Mouse (Mus musculus) MEL (cell line): ENCODE measurements around the gene Atp1a1. TPM values are rescaled to one million over a fixed set of nuclear protein-coding genes. Genes with fewer than 3 reads are reported as not detected.

Experiments
- DNase-seq: peaks from one replicate; pipeline ENCODE4 v3.0.0; 2011; ENCODE audit warnings: low read depth, low spot score
- H3K27ac ChIP-seq: 2 replicates; pipeline ENCODE4 v1.5.1; 2012; ENCODE audit warnings: low read depth, mild to moderate bottlenecking, control low read depth, low read length, moderate library complexity; ENCODE audit not compliant: control insufficient read depth
- H3K27me3 ChIP-seq, 2 experiments: fragments of 150-350 bp in 1 of 2; sonication (generic) in 1 of 2; 2 replicates each; pipeline ENCODE4 v1.6.1; 2012; ENCODE audit warnings: low read length in 2 of 2, mild to moderate bottlenecking in 2 of 2, improper control_type of control experiment in 1 of 2, moderate library complexity in 1 of 2; ENCODE audit not compliant: insufficient read depth in 2 of 2, control insufficient read depth in 1 of 2
- H3K36me3 ChIP-seq, 2 experiments: 2 replicates each; pipeline ENCODE4 v1.6.1; 2012 to 2014; ENCODE audit warnings: low read length in 2 of 2, improper control_type of control experiment in 1 of 2, inconsistent platforms in 1 of 2, mild to moderate bottlenecking in 1 of 2; ENCODE audit not compliant: insufficient read depth in 2 of 2, control insufficient read depth in 1 of 2
- H3K4me1 ChIP-seq, 2 experiments: fragments of 150-350 bp in 1 of 2; sonication (generic) in 1 of 2; 2 replicates each; pipeline ENCODE4 v1.6.1; 2012; ENCODE audit warnings: low read length in 2 of 2, improper control_type of control experiment in 1 of 2, mild to moderate bottlenecking in 1 of 2; ENCODE audit not compliant: insufficient read depth in 2 of 2, control insufficient read depth in 1 of 2
- H3K4me3 ChIP-seq, 2 experiments: fragments of 150-350 bp in 1 of 2; sonication (generic) in 1 of 2; 2 replicates each; pipeline ENCODE4 v1.5.1; 2012; ENCODE audit warnings: low read depth in 2 of 2, low read length in 2 of 2, mild to moderate bottlenecking in 2 of 2, moderate library complexity in 2 of 2, control low read depth in 1 of 2, improper control_type of control experiment in 1 of 2; ENCODE audit not compliant: control insufficient read depth in 1 of 2, insufficient read depth in 1 of 2
- H3K79me2 ChIP-seq: 2 replicates; pipeline ENCODE4 v1.6.1; 2012; ENCODE audit warnings: mild to moderate bottlenecking, low read length, moderate library complexity; ENCODE audit not compliant: control insufficient read depth, poor library complexity, insufficient read depth
- H3K9ac ChIP-seq: 2 replicates; pipeline ENCODE4 v1.6.1; 2012; ENCODE audit warnings: low read depth, mild to moderate bottlenecking, control low read depth, low read length, moderate library complexity; ENCODE audit not compliant: control insufficient read depth, poor library complexity, severe bottlenecking
- H3K9me3 ChIP-seq: fragments of 150-350 bp; sonication (generic); replicated peaks from 2 replicates; pipeline ENCODE4 v1.6.1; 2012; ENCODE audit warnings: mild to moderate bottlenecking, low read length, improper control_type of control experiment, moderate library complexity; ENCODE audit not compliant: insufficient read depth
- BHLHE40 ChIP-seq: IDR thresholded peaks from 2 replicates; pipeline ENCODE4 v1.6.1; 2012; ENCODE audit warnings: low read depth, mild to moderate bottlenecking, inconsistent platforms, low read length, improper control_type of control experiment, borderline replicate concordance
- CTCF ChIP-seq, 3 experiments: IDR thresholded peaks in 2 of 3; conservative IDR thresholded peaks in 1 of 3; 2 replicates each; pipeline ENCODE4 v1.5.1; 2011 to 2012; ENCODE audit warnings: low read length in 3 of 3, low read depth in 2 of 3, mild to moderate bottlenecking in 2 of 3, improper control_type of control experiment in 1 of 3, inconsistent platforms in 1 of 3, mixed read lengths in 1 of 3, moderate library complexity in 1 of 3; ENCODE audit not compliant: control insufficient read depth in 1 of 3, insufficient read depth in 1 of 3, poor library complexity in 1 of 3, severe bottlenecking in 1 of 3
- ELF1 ChIP-seq: IDR thresholded peaks from 2 replicates; pipeline ENCODE4 v1.6.1; 2014; ENCODE audit warnings: low read depth, mild to moderate bottlenecking, inconsistent platforms, low read length, improper control_type of control experiment, moderate library complexity
- EP300 ChIP-seq, 2 experiments: IDR thresholded peaks; 2 replicates each; pipeline ENCODE4 v1.6.1; 2011; ENCODE audit warnings: improper control_type of control experiment in 2 of 2, low read length in 2 of 2, low read depth in 1 of 2, mild to moderate bottlenecking in 1 of 2
- GABPA ChIP-seq: IDR thresholded peaks from 2 replicates; pipeline ENCODE4 v1.6.1; 2012; ENCODE audit warnings: low read depth, mild to moderate bottlenecking, inconsistent platforms, low read length, improper control_type of control experiment, moderate library complexity
- HCFC1 ChIP-seq: IDR thresholded peaks from 2 replicates; pipeline ENCODE4 v1.6.1; 2012; ENCODE audit warnings: low read depth, mild to moderate bottlenecking, inconsistent platforms, low read length, improper control_type of control experiment, moderate library complexity
- MAX ChIP-seq: IDR thresholded peaks from 2 replicates; pipeline ENCODE4 v1.6.1; 2011; ENCODE audit warnings: low read length, improper control_type of control experiment
- MEF2A ChIP-seq: IDR thresholded peaks from 2 replicates; pipeline ENCODE4 v1.6.1; 2014; ENCODE audit warnings: low read depth, mild to moderate bottlenecking, inconsistent platforms, low read length, improper control_type of control experiment; ENCODE audit not compliant: poor library complexity, insufficient replicate concordance, severe bottlenecking; ENCODE audit errors: extremely low read depth
- MXI1 ChIP-seq: IDR thresholded peaks from 2 replicates; pipeline ENCODE4 v1.6.1; 2011; ENCODE audit warnings: mild to moderate bottlenecking, low read depth, low read length, improper control_type of control experiment
- MYC ChIP-seq: IDR thresholded peaks from 2 replicates; pipeline ENCODE4 v1.6.1; 2011; ENCODE audit warnings: low read depth, mild to moderate bottlenecking, low read length, improper control_type of control experiment, moderate library complexity
- NELFE ChIP-seq: IDR thresholded peaks from 2 replicates; pipeline ENCODE4 v1.6.1; 2011; ENCODE audit warnings: low read depth, low read length, improper control_type of control experiment
- NRF1 ChIP-seq: IDR thresholded peaks from 2 replicates; pipeline ENCODE4 v1.6.1; 2014; ENCODE audit warnings: low read depth, mild to moderate bottlenecking, inconsistent platforms, low read length, improper control_type of control experiment, moderate library complexity; ENCODE audit not compliant: poor library complexity, insufficient read depth, severe bottlenecking
- POLR2A ChIP-seq, 2 experiments: IDR thresholded peaks; 2 replicates each; pipeline ENCODE4 v1.6.1; 2011 to 2012; ENCODE audit warnings: low read length in 2 of 2, mild to moderate bottlenecking in 2 of 2, control low read depth in 1 of 2, improper control_type of control experiment in 1 of 2, low read depth in 1 of 2, moderate library complexity in 1 of 2; ENCODE audit not compliant: control insufficient read depth in 1 of 2, insufficient read depth in 1 of 2, poor library complexity in 1 of 2
- POLR2AphosphoS2 ChIP-seq: IDR thresholded peaks from 2 replicates; pipeline ENCODE4 v1.6.1; 2011; ENCODE audit warnings: low read length, improper control_type of control experiment
- RCOR1 ChIP-seq: IDR thresholded peaks from 2 replicates; pipeline ENCODE4 v1.6.1; 2012; ENCODE audit warnings: low read depth, mild to moderate bottlenecking, inconsistent platforms, low read length, improper control_type of control experiment
- SIN3A ChIP-seq: IDR thresholded peaks from 2 replicates; pipeline ENCODE4 v1.6.1; 2012; ENCODE audit warnings: low read length, improper control_type of control experiment, inconsistent platforms
- TBP ChIP-seq: IDR thresholded peaks from 2 replicates; pipeline ENCODE4 v1.8.0; 2011; ENCODE audit warnings: low read depth, low read length, improper control_type of control experiment
- TCF12 ChIP-seq: IDR thresholded peaks from 2 replicates; pipeline ENCODE4 v1.6.1; 2014; ENCODE audit warnings: low read depth, mild to moderate bottlenecking, inconsistent platforms, low read length, improper control_type of control experiment, moderate library complexity
- UBTF ChIP-seq: IDR thresholded peaks from 2 replicates; pipeline ENCODE4 v1.6.1; 2012; ENCODE audit warnings: low read depth, mild to moderate bottlenecking, inconsistent platforms, low read length, improper control_type of control experiment, moderate library complexity, borderline replicate concordance; ENCODE audit not compliant: insufficient read depth
- USF1 ChIP-seq: IDR thresholded peaks from 2 replicates; pipeline ENCODE4 v1.6.1; 2014; ENCODE audit warnings: low read depth, mild to moderate bottlenecking, inconsistent platforms, low read length, improper control_type of control experiment, moderate library complexity
- ZMIZ1 ChIP-seq: IDR thresholded peaks from 2 replicates; pipeline ENCODE4 v1.6.1; 2012; ENCODE audit warnings: low read depth, mild to moderate bottlenecking, inconsistent platforms, low read length, improper control_type of control experiment, moderate library complexity
- polyA plus RNA-seq, 2 experiments: library from polyadenylated mRNA; stranded (reverse) in 1 of 2; unstranded in 1 of 2; fragments of >175 nt in 1 of 2; fragments of >200 nt in 1 of 2; gene quantifications; 2 replicates each; pipeline versions ENCODE4 v1.2.1 to v1.2.4; 2012; ENCODE audit warnings: low replicate concordance in 2 of 2, low read depth in 1 of 2; ENCODE audit not compliant: insufficient read length in 2 of 2, insufficient read depth in 1 of 2, missing spikeins in 1 of 2
- total RNA-seq: library from RNA; depleted of rRNA; stranded (reverse); fragments of 300-350 nt; gene quantifications from 2 replicates; pipeline ENCODE4 v1.2.3, GENCODE M21; 2012

The Atp1a1 gene
- total and polyA plus RNA-seq, 3 experiments: 136 to 174 TPM; not detected in 1

DNA sequence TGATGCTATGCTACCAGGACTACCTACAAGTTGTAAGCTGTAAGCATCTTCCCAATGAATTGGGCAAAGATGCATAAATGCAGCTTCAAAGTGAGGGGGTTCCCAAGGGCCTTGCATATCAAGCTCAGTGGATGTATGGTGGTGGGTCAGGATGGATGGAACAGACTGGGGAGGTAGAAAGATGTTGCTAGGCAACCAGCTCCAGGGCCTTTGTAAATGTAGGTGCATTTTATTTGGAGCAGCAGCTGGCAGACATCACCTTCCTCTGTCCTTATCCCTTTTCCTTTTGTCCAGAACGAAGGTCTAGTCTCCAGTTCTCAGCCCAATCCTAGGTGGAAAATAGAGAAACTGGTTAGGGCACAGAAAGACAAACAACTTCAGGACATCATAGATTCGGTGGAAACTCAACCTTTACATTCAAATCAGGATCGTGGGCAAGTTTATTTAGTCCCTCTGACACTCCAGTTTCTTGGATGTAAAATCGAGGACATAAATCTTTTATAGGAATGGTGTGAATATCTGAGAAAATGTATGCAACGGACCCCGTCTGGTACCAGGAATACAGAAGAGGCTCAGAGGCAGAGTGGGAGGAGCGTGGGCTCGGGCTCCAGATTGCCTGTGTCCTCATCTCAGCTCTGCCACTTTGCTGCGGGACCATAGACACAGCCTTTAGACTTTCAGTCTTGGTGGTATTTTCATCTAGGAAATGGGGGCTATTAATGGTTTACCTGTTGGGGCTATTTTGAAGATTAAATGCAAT, 29.8 kb upstream of the Atp1a1 start:
- Histone ChIP-seq H3K36me3 (no peaks in the 10 kb centered on the region), H3K9ac (no peak overlapping the region), H3K27ac (no peak overlapping the region), H3K4me1 (no peaks in the 10 kb centered on the region), H3K27me3 (no peaks in the 10 kb centered on the region), H3K4me3 (no peak overlapping the region), H3K79me2 (no peaks in the 10 kb centered on the region), H3K9me3 (no peaks in the 10 kb centered on the region)
- DNase-seq: no peak
- TF ChIP-seq CTCF (IDR thresholded peaks at IDR 0.05 in 2 of 3, conservative IDR thresholded peaks at IDR 0.05 in 1 of 3; ENCODE audit: control insufficient read depth in 1 of 3, insufficient read depth in 1 of 3, low read depth in 2 of 3, low read length in 3 of 3, poor library complexity in 1 of 3, severe bottlenecking in 1 of 3) (no peak), RCOR1 (no peak), TCF12 (no peak), NELFE (no peak), USF1 (no peak), ZMIZ1 (no peak), NRF1 (no peak), POLR2AphosphoS2 (no peak), MXI1 (no peak), ELF1 (no peak)

DNA sequence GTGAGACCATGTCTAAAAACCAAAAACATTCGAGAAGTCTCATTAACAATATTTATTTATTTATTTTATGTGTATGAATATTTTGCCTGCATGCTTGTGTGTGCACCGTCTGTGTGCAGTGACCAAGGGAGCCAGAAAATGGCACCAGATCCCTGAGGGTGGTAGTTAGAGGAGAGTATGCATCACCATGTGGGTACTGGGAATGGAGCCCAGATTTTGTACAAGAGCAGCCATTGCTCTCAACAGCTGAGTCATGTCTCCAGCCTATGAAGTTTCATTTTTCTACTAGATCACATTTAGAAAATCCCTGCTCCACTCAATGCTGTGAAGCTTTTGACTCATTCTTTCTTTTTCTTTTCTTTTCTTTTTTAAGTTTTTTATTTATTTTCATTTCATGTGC, 23.8 kb upstream of the Atp1a1 start:
- Histone ChIP-seq H3K9me3 (no peaks in the 10 kb centered on the region), H3K27me3 (no peaks in the 10 kb centered on the region)
- TF ChIP-seq MEF2A: no peak
- TF ChIP-seq EP300 (IDR thresholded peaks at IDR 0.05; ENCODE audit: low read depth in 1 of 2, low read length in 2 of 2): no peak
- TF ChIP-seq BHLHE40: no peak
- TF ChIP-seq GABPA: no peak
- no peak for TF ChIP-seq TBP
- no peak for TF ChIP-seq HCFC1
- no peak for TF ChIP-seq SIN3A
- TF ChIP-seq MYC: no peak
- no peak for TF ChIP-seq POLR2A (IDR thresholded peaks at IDR 0.05; ENCODE audit: control insufficient read depth in 1 of 2, insufficient read depth in 1 of 2, low read depth in 1 of 2, low read length in 2 of 2, poor library complexity in 1 of 2)
- TF ChIP-seq POLR2AphosphoS2: no peak
- no peak for TF ChIP-seq NELFE
- no peak for TF ChIP-seq RCOR1
- TF ChIP-seq MAX: no peak
- no peak for TF ChIP-seq UBTF

More for the DNA sequence above, 23.8 kb upstream of the Atp1a1 start:
- Histone ChIP-seq H3K36me3 (no peaks in the 10 kb centered on the region), H3K79me2 (no peaks in the 10 kb centered on the region), H3K4me1 (no peaks in the 10 kb centered on the region), H3K27ac (no peak overlapping the region), H3K4me3 (no peak overlapping the region), H3K9ac (no peak overlapping the region)
- DNase-seq: no peak
